Mouse (Mus musculus): Measurements from ENCODE around the gene Hmga1. TPM values are rescaled to one million over a fixed set of nuclear protein-coding genes. Genes with fewer than 3 reads are reported as not detected.
A peak's percentile ranks its signal among the peaks of the same experiment; 100 is the strongest.

The Hmga1 gene
- polyA plus RNA-seq, 1 experiment from 2014 or later: 456 TPM

- Histone ChIP-seq H3K9ac (ENCODE audit: low read length) (no peak within 1 kb of the TSS), H3K4me2 (ENCODE audit: low read depth) (no peak within 1 kb of the TSS), H3K4me3 (ENCODE audit: low read depth, low read length) (no peak within 1 kb of the TSS), H3K9me3 (ENCODE audit: control insufficient read depth, low read length) (no peaks in the 10 kb centered on the region), H3K4me1 (ENCODE audit: control insufficient read depth, insufficient read depth, low read length) (peaks cover 8% of the 10 kb centered on the region; the same call in 1 of the 2 replicates), H3K27ac (ENCODE audit: low read depth, low read length) (no peak within 1 kb of the TSS), H3K36me3 (ENCODE audit: control insufficient read depth, insufficient read depth, low read length) (no peaks in the 10 kb centered on the region), H3K27me3 (ENCODE audit: control insufficient read depth, insufficient read depth, low read length) (peaks cover 7% of the 10 kb centered on the region)
- ATAC-seq (ENCODE audit: insufficient read depth, low FRiP score, low TSS enrichment): no peak
- WGBS: 69% methylated on average over 5 of the region's 5 CpGs
- no peak for DNase-seq (ENCODE audit: low spot score)
Observed at GRCm38 (mm10) chr17:27521303-27521702, 35.0 kb upstream of the Hmga1 start, which contains the start of gene Grm4. Grm4 (minus strand) TSS chr17:27521403.

- Histone ChIP-seq H3K36me3 (ENCODE audit: control insufficient read depth, insufficient read depth, low read length) (no peaks in the 10 kb centered on the region), H3K4me2 (ENCODE audit: low read depth) (no peak overlapping the region), H3K4me3 (ENCODE audit: low read depth, low read length) (no peak overlapping the region), H3K9ac (ENCODE audit: low read length) (no peak overlapping the region), H3K27me3 (ENCODE audit: control insufficient read depth, insufficient read depth, low read length) (peaks cover 7% of the 10 kb centered on the region), H3K27ac (ENCODE audit: low read depth, low read length) (no peak overlapping the region), H3K4me1 (ENCODE audit: control insufficient read depth, insufficient read depth, low read length) (peaks cover 8% of the 10 kb centered on the region; the same call in 1 of the 2 replicates), H3K9me3 (ENCODE audit: control insufficient read depth, low read length) (no peaks in the 10 kb centered on the region)
- ATAC-seq (ENCODE audit: insufficient read depth, low FRiP score, low TSS enrichment): no peak
- no peak for DNase-seq (ENCODE audit: low spot score)
- WGBS: 48% methylated on average over 7 of the region's 7 CpGs
Observed at GRCm38 (mm10) chr17:27523121-27523520, 33.2 kb upstream of the Hmga1 start.

- Histone ChIP-seq H3K27me3 (ENCODE audit: control insufficient read depth, insufficient read depth, low read length) (no peaks in the 10 kb centered on the region), H3K4me3 (ENCODE audit: low read depth, low read length) (no peak overlapping the region), H3K36me3 (ENCODE audit: control insufficient read depth, insufficient read depth, low read length) (no peaks in the 10 kb centered on the region), H3K9ac (ENCODE audit: low read length) (no peak overlapping the region), H3K27ac (ENCODE audit: low read depth, low read length) (no peak overlapping the region), H3K9me3 (ENCODE audit: control insufficient read depth, low read length) (no peaks in the 10 kb centered on the region), H3K4me1 (ENCODE audit: control insufficient read depth, insufficient read depth, low read length) (no peaks in the 10 kb centered on the region), H3K4me2 (ENCODE audit: low read depth) (no peak overlapping the region)
- no peak for DNase-seq (ENCODE audit: low spot score)
- no peak for ATAC-seq (ENCODE audit: insufficient read depth, low FRiP score, low TSS enrichment)
- 81% methylated on average over 6 of the region's 6 CpGs for WGBS
Observed at GRCm38 (mm10) chr17:27527188-27527587, 29.1 kb upstream of the Hmga1 start.

GRCm38 (mm10) chr17:27528030-27528429 lies 28.3 kb upstream of the Hmga1 start:
- Histone ChIP-seq H3K4me3 (ENCODE audit: low read depth, low read length) (no peak overlapping the region), H3K27me3 (ENCODE audit: control insufficient read depth, insufficient read depth, low read length) (no peaks in the 10 kb centered on the region), H3K27ac (ENCODE audit: low read depth, low read length) (no peak overlapping the region), H3K4me2 (ENCODE audit: low read depth) (no peak overlapping the region), H3K9me3 (ENCODE audit: control insufficient read depth, low read length) (no peaks in the 10 kb centered on the region), H3K9ac (ENCODE audit: low read length) (no peak overlapping the region), H3K4me1 (ENCODE audit: control insufficient read depth, insufficient read depth, low read length) (no peaks in the 10 kb centered on the region), H3K36me3 (ENCODE audit: control insufficient read depth, insufficient read depth, low read length) (no peaks in the 10 kb centered on the region)
- 56% methylated on average over 8 of the region's 8 CpGs for WGBS
- ATAC-seq (ENCODE audit: insufficient read depth, low FRiP score, low TSS enrichment) (no peak), DNase-seq (ENCODE audit: low spot score) (no peak)

GRCm38 (mm10) chr17:27528767-27529166 lies 27.5 kb upstream of the Hmga1 start:
- Histone ChIP-seq H3K9me3 (ENCODE audit: control insufficient read depth, low read length) (no peaks in the 10 kb centered on the region), H3K4me3 (ENCODE audit: low read depth, low read length) (no peak overlapping the region), H3K27me3 (ENCODE audit: control insufficient read depth, insufficient read depth, low read length) (no peaks in the 10 kb centered on the region), H3K9ac (ENCODE audit: low read length) (no peak overlapping the region), H3K36me3 (ENCODE audit: control insufficient read depth, insufficient read depth, low read length) (no peaks in the 10 kb centered on the region), H3K4me1 (ENCODE audit: control insufficient read depth, insufficient read depth, low read length) (no peaks in the 10 kb centered on the region), H3K4me2 (ENCODE audit: low read depth) (no peak overlapping the region), H3K27ac (ENCODE audit: low read depth, low read length) (no peak overlapping the region)
- DNase-seq (ENCODE audit: low spot score) (no peak), ATAC-seq (ENCODE audit: insufficient read depth, low FRiP score, low TSS enrichment) (no peak)
- WGBS: 74% methylated on average over 5 of the region's 5 CpGs

DNA sequence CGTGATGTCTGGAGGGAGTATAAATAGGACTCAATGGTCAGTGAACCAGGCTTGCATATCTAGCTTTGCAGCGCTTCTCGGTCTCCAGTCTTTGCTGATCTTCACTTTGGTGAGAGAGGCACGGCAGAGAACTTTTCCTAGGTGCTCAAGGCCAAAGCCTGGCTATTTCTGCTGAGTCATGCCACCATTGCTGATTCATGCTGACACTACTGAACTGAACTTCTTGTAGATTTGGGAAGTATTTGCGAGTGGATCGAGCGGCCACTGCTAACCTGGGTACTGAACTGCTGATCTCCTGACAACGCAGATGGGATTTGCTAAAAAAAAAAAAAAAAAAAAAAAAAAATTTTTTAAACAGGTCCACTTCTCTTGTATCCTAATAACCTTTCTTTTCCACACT lies 24.2 kb upstream of the Hmga1 start:
- Histone ChIP-seq H3K9ac (ENCODE audit: low read length) (no peak overlapping the region), H3K4me1 (ENCODE audit: control insufficient read depth, insufficient read depth, low read length) (no peaks in the 10 kb centered on the region), H3K4me2 (ENCODE audit: low read depth) (no peak overlapping the region), H3K9me3 (ENCODE audit: control insufficient read depth, low read length) (no peaks in the 10 kb centered on the region), H3K36me3 (ENCODE audit: control insufficient read depth, insufficient read depth, low read length) (no peaks in the 10 kb centered on the region), H3K27me3 (ENCODE audit: control insufficient read depth, insufficient read depth, low read length) (no peaks in the 10 kb centered on the region), H3K27ac (ENCODE audit: low read depth, low read length) (no peak overlapping the region), H3K4me3 (ENCODE audit: low read depth, low read length) (no peak overlapping the region)
- DNase-seq (ENCODE audit: low spot score) (no peak), ATAC-seq (ENCODE audit: insufficient read depth, low FRiP score, low TSS enrichment) (no peak)
- WGBS: 96% methylated on average over 8 of the region's 8 CpGs

- 91% methylated on average over 3 of the region's 3 CpGs for WGBS
- Histone ChIP-seq H3K4me2 (ENCODE audit: low read depth) (no peak overlapping the region), H3K4me1 (ENCODE audit: control insufficient read depth, insufficient read depth, low read length) (no peaks in the 10 kb centered on the region), H3K9me3 (ENCODE audit: control insufficient read depth, low read length) (no peaks in the 10 kb centered on the region), H3K27me3 (ENCODE audit: control insufficient read depth, insufficient read depth, low read length) (no peaks in the 10 kb centered on the region), H3K4me3 (ENCODE audit: low read depth, low read length) (no peak overlapping the region), H3K36me3 (ENCODE audit: control insufficient read depth, insufficient read depth, low read length) (no peaks in the 10 kb centered on the region), H3K27ac (ENCODE audit: low read depth, low read length) (no peak overlapping the region), H3K9ac (ENCODE audit: low read length) (no peak overlapping the region)
- DNase-seq (ENCODE audit: low spot score) (no peak), ATAC-seq (ENCODE audit: insufficient read depth, low FRiP score, low TSS enrichment) (no peak)
Observed at GRCm38 (mm10) chr17:27533354-27533753, 22.9 kb upstream of the Hmga1 start.

DNA sequence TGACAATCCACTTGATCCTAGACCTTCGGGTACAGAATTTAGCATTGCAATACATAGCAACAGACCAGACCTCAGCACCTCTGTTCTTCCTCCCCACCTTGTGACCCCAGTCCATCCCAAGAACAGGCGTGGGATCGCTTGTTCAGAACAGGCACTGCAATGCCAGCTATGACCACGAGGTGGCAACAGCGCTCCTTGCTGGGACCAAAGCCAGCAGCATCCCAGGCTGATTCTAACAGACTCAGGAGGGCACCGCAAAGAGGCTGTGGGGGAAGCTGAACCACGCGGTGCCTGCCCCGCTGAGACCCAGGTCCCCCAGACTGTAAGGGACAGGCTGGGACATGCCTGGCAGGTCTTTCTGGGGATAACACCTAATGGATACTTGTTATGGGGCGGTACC lies 21.6 kb upstream of the Hmga1 start:
- Histone ChIP-seq H3K27ac (ENCODE audit: low read depth, low read length) (no peak overlapping the region), H3K9ac (ENCODE audit: low read length) (no peak overlapping the region), H3K4me3 (ENCODE audit: low read depth, low read length) (no peak overlapping the region), H3K4me1 (ENCODE audit: control insufficient read depth, insufficient read depth, low read length) (no peaks in the 10 kb centered on the region), H3K9me3 (ENCODE audit: control insufficient read depth, low read length) (no peaks in the 10 kb centered on the region), H3K36me3 (ENCODE audit: control insufficient read depth, insufficient read depth, low read length) (no peaks in the 10 kb centered on the region), H3K4me2 (ENCODE audit: low read depth) (no peak overlapping the region), H3K27me3 (ENCODE audit: control insufficient read depth, insufficient read depth, low read length) (no peaks in the 10 kb centered on the region)
- peak; percentile 92 for DNase-seq (ENCODE audit: low spot score)
- no peak; the same call in 1 of the 2 replicates for ATAC-seq (ENCODE audit: insufficient read depth, low FRiP score, low TSS enrichment)
- 5% methylated on average over 10 of the region's 10 CpGs for WGBS

DNA sequence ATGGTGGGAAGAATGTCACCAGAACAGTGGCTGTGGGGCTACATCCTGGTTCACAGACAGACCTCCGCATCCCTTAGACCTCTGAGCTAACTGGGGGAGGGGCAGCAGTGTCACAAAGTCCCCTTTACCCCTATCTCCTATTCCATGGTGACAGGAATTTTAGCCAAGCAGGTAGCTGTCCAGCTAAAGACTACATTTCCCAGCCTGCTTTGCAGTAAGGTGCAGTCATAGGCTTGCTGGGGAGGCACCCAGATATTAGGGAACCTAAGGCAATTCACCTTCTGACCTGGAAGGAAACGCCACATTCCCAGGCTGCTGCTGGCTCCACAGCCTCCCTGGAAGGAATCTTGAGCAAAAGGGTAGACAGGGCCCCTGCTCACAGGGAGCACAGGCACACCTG lies 15.0 kb upstream of the Hmga1 start:
- no peak for DNase-seq (ENCODE audit: low spot score)
- Histone ChIP-seq H3K4me2 (ENCODE audit: low read depth) (no peak overlapping the region), H3K4me3 (ENCODE audit: low read depth, low read length) (no peak overlapping the region), H3K9me3 (ENCODE audit: control insufficient read depth, low read length) (no peaks in the 10 kb centered on the region), H3K27ac (ENCODE audit: low read depth, low read length) (no peak overlapping the region), H3K4me1 (ENCODE audit: control insufficient read depth, insufficient read depth, low read length) (no peaks in the 10 kb centered on the region), H3K27me3 (ENCODE audit: control insufficient read depth, insufficient read depth, low read length) (no peaks in the 10 kb centered on the region), H3K9ac (ENCODE audit: low read length) (no peak overlapping the region), H3K36me3 (ENCODE audit: control insufficient read depth, insufficient read depth, low read length) (no peaks in the 10 kb centered on the region)
- 76% methylated on average over 2 of the region's 2 CpGs for WGBS
- ATAC-seq (ENCODE audit: insufficient read depth, low FRiP score, low TSS enrichment): no peak

All from neural tube, embryonic 11.5 days (tissue).